Mouse (Mus musculus): Measurements from ENCODE around the gene Hat1. TPM values are rescaled to one million over a fixed set of nuclear protein-coding genes. Genes with fewer than 3 reads are reported as not detected.

Gene Hat1
- polyA plus RNA-seq, 1 experiment from 2014 or later = 49.2 TPM

DNA sequence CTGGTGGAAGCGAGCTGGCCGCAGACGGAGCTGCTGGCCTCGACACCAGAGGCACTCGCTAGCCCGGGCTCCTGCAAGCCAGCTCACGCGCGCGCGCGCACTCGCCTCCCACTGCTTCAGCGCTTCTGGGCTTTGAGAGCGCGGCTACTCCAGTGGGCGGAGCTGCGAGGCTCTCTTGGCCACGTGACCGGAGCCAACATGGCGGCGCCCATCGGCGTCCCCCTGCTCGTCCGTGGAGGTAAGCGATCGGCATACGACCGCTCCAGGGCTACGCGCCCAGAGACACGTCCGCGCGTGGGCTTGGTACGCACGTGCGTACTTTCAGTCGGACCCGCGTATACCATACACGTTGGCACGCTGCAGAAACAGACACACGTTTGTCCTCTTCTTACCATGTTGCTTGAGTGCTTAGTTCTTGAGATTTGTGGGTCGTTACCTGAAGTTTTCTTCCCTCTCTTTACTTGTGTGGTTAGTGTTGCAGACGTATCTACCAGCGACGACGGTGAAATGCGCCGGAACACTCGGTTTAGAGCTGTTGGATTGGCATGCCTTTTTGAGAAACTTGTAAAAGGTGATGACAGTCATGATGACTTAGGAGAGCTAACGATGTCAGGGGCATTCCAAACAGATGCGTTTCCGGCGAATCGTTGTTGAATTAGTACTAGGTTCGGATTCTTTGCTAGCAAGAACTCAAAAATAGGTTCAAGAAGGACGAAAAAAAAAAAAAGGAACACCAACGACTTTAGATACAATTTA, 64.6 kb downstream of the Hat1 start, which contains the start of gene Metap1d:
Metap1d (plus strand) TSS at position 116 of the 756 bp plus-strand sequence.
- peak; percentile 97 for ATAC-seq (ENCODE audit: low read depth)
- H3K27ac ChIP-seq (replicated peaks) = peak within 1 kb of the TSS; percentile 66; the same call in 1 of the 2 replicates
- peak within 1 kb of the TSS; percentile 83 for H3K4me2 ChIP-seq
- peaks cover 8% of the 10 kb centered on the region for H3K27me3 ChIP-seq
- H3K4me1 ChIP-seq (replicated peaks) = peaks cover 7% of the 10 kb centered on the region
- H3K4me3 ChIP-seq = peak within 1 kb of the TSS; percentile 59
- no peaks in the 10 kb centered on the region for H3K36me3 ChIP-seq
- WGBS = under 1% methylated on average over 61 of the region's 61 CpGs
- H3K9me3 ChIP-seq = no peaks in the 10 kb centered on the region
- peak within 1 kb of the TSS; percentile 69 for H3K9ac ChIP-seq

- H3K9me3 ChIP-seq = no peaks in the 10 kb centered on the region
- no peak for ATAC-seq (ENCODE audit: low read depth)
- no peaks in the 10 kb centered on the region for H3K36me3 ChIP-seq
- H3K27me3 ChIP-seq = peaks cover 8% of the 10 kb centered on the region
- peak overlapping the region; percentile 83 for H3K4me2 ChIP-seq
- H3K27ac ChIP-seq (replicated peaks) = no peak overlapping the region
- H3K4me1 ChIP-seq (replicated peaks) = peaks cover 7% of the 10 kb centered on the region
- H3K9ac ChIP-seq = peak overlapping the region; percentile 65; the same call in 1 of the 2 replicates
- WGBS = 37% methylated on average over 4 of the region's 4 CpGs
- H3K4me3 ChIP-seq = peak overlapping the region; percentile 59
These were observed 65.1 kb downstream of the Hat1 start for GRCm38 (mm10) chr2:71453917-71454260.

DNA sequence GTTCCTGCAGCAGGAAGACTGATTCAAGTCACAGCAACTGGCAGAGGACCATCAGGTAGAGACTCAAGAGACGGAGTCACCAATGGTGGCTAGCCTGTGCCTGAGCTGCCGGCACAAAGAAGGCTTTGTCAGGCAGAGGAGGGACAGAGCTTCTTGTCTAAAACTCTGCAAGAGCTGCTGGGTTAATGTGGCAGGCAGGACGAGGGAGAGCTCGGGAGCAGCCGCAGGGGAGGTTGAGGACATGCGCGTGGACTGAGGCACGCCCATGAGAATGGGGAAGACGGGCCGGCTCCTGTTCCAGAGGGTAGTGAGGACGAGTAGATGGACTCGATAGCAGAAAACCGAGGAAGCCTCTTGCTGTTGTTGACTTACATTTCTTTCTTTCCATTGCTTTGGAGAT, 69.9 kb downstream of the Hat1 start:
- ATAC-seq (ENCODE audit: low read depth) = no peak
- H3K4me3 ChIP-seq = no peak overlapping the region
- H3K9ac ChIP-seq = no peak overlapping the region
- H3K27ac ChIP-seq (replicated peaks) = no peak overlapping the region
- no peaks in the 10 kb centered on the region for H3K36me3 ChIP-seq
- H3K27me3 ChIP-seq = no peaks in the 10 kb centered on the region
- H3K4me1 ChIP-seq (replicated peaks) = peaks cover 5% of the 10 kb centered on the region
- no peaks in the 10 kb centered on the region for H3K9me3 ChIP-seq
- 60% methylated on average over 13 of the region's 13 CpGs for WGBS
- H3K4me2 ChIP-seq = 0 out of 2 replicates have a peak overlapping the region, but pooled peaks have one; percentile 16

GRCm38 (mm10) chr2:71459659-71460058, 70.9 kb downstream of the Hat1 start:
- H3K27ac ChIP-seq (replicated peaks) = no peak overlapping the region
- H3K9ac ChIP-seq = no peak overlapping the region
- H3K4me2 ChIP-seq = no peak overlapping the region
- no peaks in the 10 kb centered on the region for H3K9me3 ChIP-seq
- H3K4me1 ChIP-seq (replicated peaks) = no peaks in the 10 kb centered on the region
- no peak overlapping the region for H3K4me3 ChIP-seq
- no peaks in the 10 kb centered on the region for H3K36me3 ChIP-seq
- 96% methylated on average over 1 of the region's 1 CpGs for WGBS
- no peak for ATAC-seq (ENCODE audit: low read depth)
- no peaks in the 10 kb centered on the region for H3K27me3 ChIP-seq

DNA sequence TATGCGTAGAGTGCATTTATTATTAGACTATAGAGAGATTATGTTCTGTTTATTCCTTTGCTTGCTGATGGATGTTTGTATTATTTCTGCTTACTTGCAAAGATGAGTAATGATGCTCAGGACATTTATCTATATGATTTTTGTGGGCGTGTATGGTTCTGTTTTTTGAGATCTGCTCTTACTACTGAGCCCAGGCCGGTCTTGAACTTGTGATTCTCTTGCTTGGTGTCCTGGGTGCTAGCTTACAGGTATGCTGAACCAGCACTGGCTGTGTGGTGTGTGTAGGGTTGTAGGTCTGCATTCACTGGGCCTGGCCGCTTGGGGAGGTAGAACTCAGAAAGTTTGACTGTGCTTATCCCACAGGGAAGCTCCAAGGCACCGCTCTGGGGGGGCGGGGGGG, 72.4 kb downstream of the Hat1 start:
- H3K4me1 ChIP-seq (replicated peaks) = peaks cover 4% of the 10 kb centered on the region
- H3K4me2 ChIP-seq = no peak overlapping the region
- no peak overlapping the region for H3K4me3 ChIP-seq
- H3K27me3 ChIP-seq = no peaks in the 10 kb centered on the region
- no peak for ATAC-seq (ENCODE audit: low read depth)
- no peak overlapping the region for H3K27ac ChIP-seq (replicated peaks)
- H3K9ac ChIP-seq = no peak overlapping the region
- WGBS = 75% methylated on average over 6 of the region's 6 CpGs
- H3K9me3 ChIP-seq = no peaks in the 10 kb centered on the region
- H3K36me3 ChIP-seq = no peaks in the 10 kb centered on the region

- H3K4me1 ChIP-seq (replicated peaks) = peaks cover 8% of the 10 kb centered on the region
- H3K36me3 ChIP-seq = no peaks in the 10 kb centered on the region
- H3K27me3 ChIP-seq = no peaks in the 10 kb centered on the region
- no peaks in the 10 kb centered on the region for H3K9me3 ChIP-seq
- no peak for ATAC-seq (ENCODE audit: low read depth)
- H3K4me3 ChIP-seq = no peak overlapping the region
- no peak overlapping the region for H3K9ac ChIP-seq
- 67% methylated on average over 7 of the region's 7 CpGs for WGBS
- H3K27ac ChIP-seq (replicated peaks) = no peak overlapping the region
- no peak overlapping the region for H3K4me2 ChIP-seq
These were observed 72.8 kb downstream of the Hat1 start for GRCm38 (mm10) chr2:71461589-71461988.

DNA sequence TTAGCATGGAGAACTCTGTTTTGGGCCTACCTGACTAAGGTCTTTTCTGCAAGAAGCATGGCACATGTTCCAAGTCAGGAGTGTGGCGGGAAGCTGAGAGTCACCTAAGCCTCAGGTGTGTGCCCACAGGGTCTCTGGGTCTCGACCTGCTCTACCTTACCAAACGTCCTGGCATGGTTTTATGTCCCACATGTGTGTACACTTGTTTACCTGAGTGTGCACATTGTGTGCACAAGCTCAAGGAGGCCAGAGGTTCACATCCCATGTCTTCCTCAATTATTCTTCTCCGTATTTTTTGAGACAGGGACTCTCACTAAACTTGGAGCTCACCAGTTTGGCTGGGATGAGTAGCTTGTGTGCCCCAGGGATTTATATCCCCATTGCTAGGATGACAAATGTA, 73.3 kb downstream of the Hat1 start:
- ATAC-seq (ENCODE audit: low read depth) = no peak
- no peaks in the 10 kb centered on the region for H3K9me3 ChIP-seq
- WGBS = 92% methylated on average over 4 of the region's 4 CpGs

DNA sequence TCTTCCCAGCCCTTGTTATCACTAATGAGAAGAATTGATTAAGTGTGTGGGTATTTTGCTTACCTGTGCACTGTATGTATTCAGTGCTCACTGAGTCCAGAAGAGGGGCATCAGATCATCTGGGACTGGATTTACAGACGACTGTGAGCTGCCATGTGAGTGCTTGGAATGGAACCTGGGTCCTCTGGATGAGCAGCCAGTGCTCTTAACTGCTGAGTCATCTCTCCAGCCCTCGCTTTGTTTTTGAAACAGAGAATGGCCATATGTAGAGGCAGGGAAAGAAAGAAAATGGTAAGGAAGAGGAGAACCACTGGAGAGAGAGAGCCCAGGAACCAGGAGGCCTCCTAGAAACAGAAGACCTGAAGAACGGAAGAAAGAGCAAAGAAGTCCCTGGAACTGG, 73.8 kb downstream of the Hat1 start:
- no peak overlapping the region for H3K27ac ChIP-seq (replicated peaks)

More for the DNA sequence above, 73.3 kb downstream of the Hat1 start:
- no peak overlapping the region for H3K9ac ChIP-seq
- no peaks in the 10 kb centered on the region for H3K36me3 ChIP-seq
- H3K4me3 ChIP-seq = no peak overlapping the region
- no peak overlapping the region for H3K4me2 ChIP-seq
- no peak overlapping the region for H3K27ac ChIP-seq (replicated peaks)
- H3K27me3 ChIP-seq = no peaks in the 10 kb centered on the region
- H3K4me1 ChIP-seq (replicated peaks) = peaks cover 10% of the 10 kb centered on the region

GRCm38 (mm10) chr2:71466103-71466502, 77.3 kb downstream of the Hat1 start:
- ATAC-seq (ENCODE audit: low read depth) = no peak
- Histone ChIP-seq H3K27ac (replicated peaks) (no peak overlapping the region), H3K9me3 (no peaks in the 10 kb centered on the region), H3K4me2 (no peak overlapping the region), H3K36me3 (no peaks in the 10 kb centered on the region), H3K9ac (no peak overlapping the region), H3K4me1 (replicated peaks) (peaks cover 10% of the 10 kb centered on the region), H3K27me3 (no peaks in the 10 kb centered on the region), H3K4me3 (no peak overlapping the region)
- 7% methylated on average over 5 of the region's 6 CpGs for WGBS

More for the DNA sequence above, 73.8 kb downstream of the Hat1 start:
- no peak overlapping the region for H3K4me3 ChIP-seq
- ATAC-seq (ENCODE audit: low read depth) = no peak
- H3K4me1 ChIP-seq (replicated peaks) = peaks cover 10% of the 10 kb centered on the region
- H3K4me2 ChIP-seq = no peak overlapping the region
- no peak overlapping the region for H3K9ac ChIP-seq
- H3K27me3 ChIP-seq = no peaks in the 10 kb centered on the region
- WGBS = 75% methylated on average over 3 of the region's 3 CpGs
- no peaks in the 10 kb centered on the region for H3K9me3 ChIP-seq
- H3K36me3 ChIP-seq = no peaks in the 10 kb centered on the region

DNA sequence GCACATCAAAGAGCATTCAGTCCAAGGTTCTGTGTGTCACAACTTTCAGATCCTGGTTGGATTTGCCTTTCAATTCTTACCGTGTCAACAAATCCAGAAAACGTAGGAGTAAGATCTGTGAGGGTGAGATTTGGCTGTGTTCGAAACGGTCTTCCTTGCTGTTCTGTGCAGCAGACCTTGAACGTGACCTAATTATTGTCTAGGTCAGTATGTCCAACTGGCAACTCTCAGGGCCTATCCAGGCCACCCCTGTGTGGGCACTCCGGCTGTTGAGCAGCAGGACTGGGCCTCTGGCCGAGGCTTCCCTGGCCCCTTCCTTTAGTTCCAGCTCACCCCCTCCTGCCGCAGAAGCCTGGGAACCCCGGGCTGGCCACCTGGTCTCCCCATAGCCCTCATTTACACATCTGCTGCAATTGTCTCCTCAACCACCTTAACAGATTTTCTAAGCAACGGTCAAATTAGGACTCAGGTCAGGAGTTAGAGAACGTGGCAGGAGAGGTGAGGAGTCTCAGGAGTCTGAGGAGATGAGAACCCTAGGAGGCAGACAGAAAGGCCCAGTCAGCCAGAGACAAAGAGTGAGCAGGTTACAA, 78.2 kb downstream of the Hat1 start:
- Histone ChIP-seq H3K9me3 (no peaks in the 10 kb centered on the region), H3K36me3 (no peaks in the 10 kb centered on the region), H3K27me3 (no peaks in the 10 kb centered on the region), H3K27ac (replicated peaks) (no peak overlapping the region), H3K4me3 (no peak overlapping the region), H3K4me2 (no peak overlapping the region), H3K9ac (no peak overlapping the region), H3K4me1 (replicated peaks) (peaks cover 10% of the 10 kb centered on the region)
- no peak for ATAC-seq (ENCODE audit: low read depth)
- 59% methylated on average over 11 of the region's 11 CpGs for WGBS

DNA sequence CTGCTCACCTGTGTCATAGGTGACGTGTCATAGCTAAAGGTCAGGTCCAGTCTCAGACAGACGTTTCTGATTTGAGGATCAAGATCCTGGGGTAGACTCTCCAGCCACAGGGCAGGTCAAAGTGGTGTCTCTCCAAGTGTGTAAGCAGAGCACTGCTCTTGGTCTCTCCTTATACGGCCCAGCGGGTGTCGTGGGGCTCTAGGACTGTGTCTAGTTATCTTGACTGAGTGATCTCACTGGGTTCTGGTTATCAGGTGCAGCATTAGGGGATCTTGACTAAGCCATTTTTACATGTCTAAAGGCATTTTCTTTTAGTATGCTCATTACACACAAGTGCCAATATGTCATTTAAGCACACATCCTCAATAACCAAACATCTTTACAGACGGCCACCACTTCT, 82.3 kb downstream of the Hat1 start:
- Histone ChIP-seq H3K4me2 (no peak overlapping the region), H3K27ac (replicated peaks) (no peak overlapping the region), H3K9me3 (no peaks in the 10 kb centered on the region), H3K4me1 (replicated peaks) (peaks cover 20% of the 10 kb centered on the region), H3K27me3 (no peaks in the 10 kb centered on the region), H3K9ac (no peak overlapping the region), H3K4me3 (no peak overlapping the region), H3K36me3 (no peaks in the 10 kb centered on the region)
- WGBS = 92% methylated on average over 6 of the region's 6 CpGs
- no peak for ATAC-seq (ENCODE audit: low read depth)

DNA sequence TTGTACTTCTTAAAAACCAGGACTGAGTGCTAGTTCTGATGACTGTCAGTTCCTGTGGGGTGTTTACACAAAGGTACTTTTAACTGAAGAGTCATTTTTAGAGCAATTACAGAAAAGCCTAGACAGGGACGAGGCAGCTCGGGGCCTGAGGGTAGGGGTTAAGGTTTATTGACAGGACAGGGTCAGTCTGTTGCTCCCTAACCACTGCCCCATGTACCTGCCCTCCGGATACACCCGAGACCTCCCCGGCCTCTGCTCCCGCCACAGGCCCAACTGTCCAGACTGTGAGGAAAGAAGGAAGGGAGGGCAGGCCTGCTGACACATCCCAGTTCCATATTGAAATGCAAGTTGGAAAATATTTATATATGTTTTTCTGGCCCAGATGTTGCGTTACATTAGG, 85.1 kb downstream of the Hat1 start:
- Histone ChIP-seq H3K4me2 (no peak overlapping the region), H3K36me3 (no peaks in the 10 kb centered on the region), H3K27me3 (no peaks in the 10 kb centered on the region), H3K4me1 (replicated peaks) (peaks cover 13% of the 10 kb centered on the region), H3K9me3 (no peaks in the 10 kb centered on the region; the same call in 1 of the 2 replicates), H3K4me3 (no peak overlapping the region), H3K27ac (replicated peaks) (no peak overlapping the region), H3K9ac (no peak overlapping the region)
- 59% methylated on average over 7 of the region's 7 CpGs for WGBS
- no peak for ATAC-seq (ENCODE audit: low read depth)

Measured in neural tube, embryonic 13.5 days (tissue).